Mouse (Mus musculus): ENCODE measurements around the gene Zfp503.

The Zfp503 gene

DNA sequence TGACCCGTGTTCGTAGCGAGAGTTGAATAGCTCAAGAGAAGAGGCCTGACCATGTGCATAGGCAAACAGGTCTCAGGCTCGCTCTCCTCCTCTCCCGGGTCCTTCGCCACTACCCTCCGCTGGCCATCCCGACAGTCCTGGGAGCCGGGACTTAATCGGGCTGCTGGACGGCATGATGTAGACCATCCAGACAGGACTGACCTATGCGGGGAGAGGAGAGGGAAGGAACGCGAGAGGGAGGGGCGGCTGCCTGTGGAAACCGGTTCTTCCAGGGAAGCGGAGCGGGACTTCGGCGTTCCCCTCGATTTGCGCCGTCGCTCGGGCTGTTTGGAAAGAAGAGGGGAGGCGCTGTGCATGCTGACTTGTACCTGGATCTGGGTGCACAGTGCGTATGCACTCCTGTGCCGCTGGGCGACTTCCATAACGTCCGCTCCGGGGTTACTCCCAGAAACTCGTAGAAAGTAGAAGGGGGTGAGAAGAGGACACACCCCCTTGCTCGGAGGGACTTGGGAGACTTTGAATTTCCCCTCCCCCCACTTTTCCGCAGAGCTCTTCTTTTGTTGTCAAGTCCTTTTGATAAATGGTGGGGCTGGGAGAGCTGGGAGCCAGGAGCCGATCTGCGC lies at the start of gene Zfp503:
TSS of gene Zfp503 (minus strand) at position 311 of the 623 bp plus-strand sequence.
- DNase-seq (ENCODE audit: low read depth, low spot score) = peak; percentile 76

DNA sequence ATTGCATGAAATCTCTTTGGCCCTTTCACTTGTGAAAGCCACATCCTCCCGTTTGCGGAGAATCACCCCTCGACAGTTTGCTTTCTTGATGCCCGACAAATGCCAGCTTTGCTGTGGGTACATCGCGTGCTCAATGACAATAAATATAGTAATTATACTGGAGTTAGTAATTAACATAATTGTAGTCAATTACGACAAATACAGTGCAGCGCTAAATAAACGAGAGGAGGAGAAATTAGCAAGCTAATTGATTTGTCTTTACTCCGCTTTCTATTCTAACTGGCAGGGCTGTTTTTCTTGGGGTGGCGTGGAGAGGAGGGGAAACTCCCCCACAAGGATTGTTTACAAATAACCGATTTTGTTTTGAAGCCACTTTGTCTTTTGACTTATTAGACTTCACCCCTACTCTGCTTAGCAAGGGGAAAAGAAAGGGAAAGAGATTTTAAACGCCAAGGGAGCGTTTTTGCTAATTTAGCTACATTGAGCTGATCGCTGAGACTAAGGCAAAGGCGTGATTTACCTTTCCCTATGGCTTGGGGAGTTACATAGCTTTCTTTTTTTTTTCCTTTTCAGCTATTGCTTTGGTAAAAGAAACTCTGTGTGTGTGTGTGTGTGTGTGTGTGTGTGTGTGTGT lies 48.2 kb upstream of the Zfp503 start:
- no peak for DNase-seq (ENCODE audit: low read depth, low spot score)

DNA sequence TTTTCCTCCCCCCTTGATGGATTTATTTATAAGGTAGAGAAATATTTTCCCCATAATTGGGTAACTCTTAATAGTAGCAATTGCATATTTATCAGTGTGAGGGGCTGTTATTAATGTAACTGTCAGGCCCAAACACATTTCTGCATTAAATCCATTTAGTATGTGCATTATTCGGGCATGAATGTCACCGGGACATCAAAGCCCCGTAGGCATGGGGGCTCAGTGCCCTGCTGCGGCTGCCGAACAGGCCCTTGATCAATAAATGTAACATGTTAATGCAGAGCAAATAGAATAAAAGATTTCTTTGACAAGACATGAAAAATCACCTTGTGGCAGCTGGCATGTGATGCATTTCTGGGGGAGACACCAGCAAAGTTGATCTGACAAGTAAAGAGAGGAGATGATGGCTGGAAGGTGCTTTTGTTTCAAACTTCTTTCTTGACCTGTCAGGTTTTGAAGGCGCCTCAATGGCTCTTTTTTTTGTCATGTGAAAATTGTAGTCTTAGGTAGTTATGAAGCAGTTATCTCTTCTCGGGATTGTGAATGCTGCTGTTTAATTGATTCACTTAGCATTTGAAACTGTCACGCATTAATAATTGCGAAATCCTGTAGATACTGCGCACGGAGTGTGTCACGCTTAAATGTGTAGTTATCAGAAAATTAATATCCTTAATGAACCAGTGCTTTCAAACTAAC lies 47.5 kb upstream of the Zfp503 start:
- no peak for DNase-seq (ENCODE audit: low read depth, low spot score)

DNA sequence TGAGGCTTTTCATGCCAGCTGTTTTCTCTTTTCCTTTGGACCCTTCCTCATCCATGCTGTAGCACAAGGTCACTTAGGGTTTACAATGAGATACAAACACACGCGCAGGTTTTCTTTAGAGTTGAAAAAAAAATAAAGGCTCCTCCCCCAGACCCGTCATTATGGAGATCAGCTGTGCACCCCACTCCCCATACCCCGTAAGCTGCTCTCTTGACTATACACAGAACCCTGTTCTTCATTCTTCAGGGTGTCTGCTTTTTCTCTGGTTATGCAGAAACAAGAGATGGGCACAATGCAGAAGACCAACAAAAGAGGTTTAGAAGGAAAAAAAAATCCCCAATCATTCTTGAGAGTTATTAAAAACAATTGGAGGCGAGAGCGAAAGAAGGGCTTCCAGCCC lies 46.9 kb upstream of the Zfp503 start:
- DNase-seq (ENCODE audit: low read depth, low spot score) = no peak

DNA sequence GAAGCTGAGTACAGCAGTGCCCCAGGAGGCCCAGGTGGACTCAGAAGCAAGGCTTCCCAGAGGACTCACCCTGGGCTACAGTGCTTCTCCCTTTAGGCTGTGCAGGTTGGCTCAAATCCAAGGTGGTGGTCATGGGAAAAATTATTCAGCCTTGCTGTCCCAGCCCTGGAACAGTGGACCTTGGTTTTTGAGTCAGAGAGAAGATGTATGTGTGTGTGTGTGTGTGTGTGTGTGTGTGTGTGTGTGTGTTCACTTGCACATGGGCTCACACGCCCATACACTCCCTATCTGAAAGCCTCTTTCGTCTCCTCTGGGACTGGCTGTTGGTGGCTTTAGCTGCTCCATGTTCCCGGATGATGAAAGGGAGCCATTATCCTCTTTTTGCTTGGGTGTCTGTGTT lies 46.5 kb upstream of the Zfp503 start:
- no peak for DNase-seq (ENCODE audit: low read depth, low spot score)

DNA sequence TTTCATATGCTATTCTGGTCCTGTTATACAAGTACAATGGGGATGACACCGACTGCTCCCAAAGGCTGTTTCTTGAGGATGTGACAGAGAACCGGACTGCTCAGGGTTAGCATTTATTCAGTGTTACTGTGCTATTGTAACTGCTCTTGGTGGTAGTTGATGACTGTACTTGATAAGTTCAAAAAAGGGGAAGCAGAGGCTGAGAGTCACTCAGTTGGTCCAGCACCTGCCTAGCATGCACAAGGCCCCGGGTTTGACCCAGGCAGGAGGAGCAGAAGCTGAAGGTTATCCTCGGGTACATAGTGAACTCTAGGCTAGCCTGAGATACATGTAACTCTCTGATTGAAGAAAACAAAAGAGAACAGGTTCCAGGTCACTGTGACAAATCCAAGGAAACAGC lies 34.1 kb upstream of the Zfp503 start:
- DNase-seq (ENCODE audit: low read depth, low spot score) = no peak

DNA sequence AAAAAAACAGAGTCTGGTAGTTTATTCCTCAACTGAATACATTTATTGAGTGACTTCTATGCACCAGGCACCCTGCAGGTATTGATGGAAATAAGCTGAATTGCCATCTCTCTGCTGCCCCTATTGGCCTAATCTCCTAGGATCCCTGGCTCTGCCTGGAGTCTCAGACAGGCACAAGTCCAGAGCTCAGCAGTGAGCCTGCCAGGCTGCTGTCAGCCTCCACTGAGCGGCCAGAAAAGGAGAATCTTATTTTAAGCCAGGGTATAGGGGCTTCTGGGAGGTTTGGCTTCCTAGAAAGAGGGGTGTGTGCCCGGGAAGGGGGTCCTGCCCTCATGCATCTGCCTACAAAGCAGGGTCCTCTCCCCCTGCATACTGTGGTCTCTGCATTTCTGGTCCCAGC lies 31.5 kb upstream of the Zfp503 start:
- DNase-seq (ENCODE audit: low read depth, low spot score) = peak; percentile 24

DNA sequence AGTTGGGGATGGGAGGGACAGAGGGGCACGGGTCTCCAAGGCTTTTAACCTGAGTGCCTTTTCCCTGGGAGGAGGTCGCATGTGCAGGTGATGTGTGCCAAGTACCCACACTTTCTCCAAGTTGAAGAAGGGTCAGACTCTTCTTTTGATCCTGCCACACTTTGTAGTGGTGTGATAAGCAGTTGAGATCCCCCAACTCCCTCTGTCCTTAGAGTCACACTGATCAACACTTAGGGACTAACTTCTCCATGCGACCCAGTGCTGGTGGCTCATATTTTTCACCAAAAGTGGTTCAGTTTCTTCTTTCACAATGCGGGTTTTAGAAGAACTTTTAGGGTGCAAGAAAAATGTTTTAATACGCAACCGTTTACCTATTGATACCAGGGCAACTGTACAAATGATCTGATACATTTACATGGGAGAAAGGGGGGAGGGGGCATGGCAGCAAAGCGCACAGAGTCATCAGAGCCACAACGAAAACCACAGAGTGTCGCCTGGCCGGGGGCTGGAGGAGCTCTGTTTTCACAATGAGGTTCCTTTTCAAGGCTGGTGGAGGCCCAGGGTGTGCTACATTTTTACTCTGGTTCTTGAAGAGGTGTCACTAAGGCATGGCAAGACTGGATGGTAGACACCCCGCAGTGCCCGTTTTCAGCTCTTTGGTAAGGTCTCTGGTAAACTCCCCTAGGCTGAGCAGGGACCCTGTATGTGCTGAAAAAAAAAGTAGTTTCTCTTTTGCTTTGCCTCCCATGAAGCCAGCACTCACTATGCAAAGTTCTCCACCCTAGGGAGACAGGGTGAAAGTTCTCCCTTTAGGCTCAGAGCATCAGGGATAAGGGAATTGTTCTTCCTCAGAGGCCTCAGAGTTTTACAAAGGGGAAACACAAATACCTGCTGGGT lies 30.8 kb upstream of the Zfp503 start:
- DNase-seq (ENCODE audit: low read depth, low spot score) = no peak

DNA sequence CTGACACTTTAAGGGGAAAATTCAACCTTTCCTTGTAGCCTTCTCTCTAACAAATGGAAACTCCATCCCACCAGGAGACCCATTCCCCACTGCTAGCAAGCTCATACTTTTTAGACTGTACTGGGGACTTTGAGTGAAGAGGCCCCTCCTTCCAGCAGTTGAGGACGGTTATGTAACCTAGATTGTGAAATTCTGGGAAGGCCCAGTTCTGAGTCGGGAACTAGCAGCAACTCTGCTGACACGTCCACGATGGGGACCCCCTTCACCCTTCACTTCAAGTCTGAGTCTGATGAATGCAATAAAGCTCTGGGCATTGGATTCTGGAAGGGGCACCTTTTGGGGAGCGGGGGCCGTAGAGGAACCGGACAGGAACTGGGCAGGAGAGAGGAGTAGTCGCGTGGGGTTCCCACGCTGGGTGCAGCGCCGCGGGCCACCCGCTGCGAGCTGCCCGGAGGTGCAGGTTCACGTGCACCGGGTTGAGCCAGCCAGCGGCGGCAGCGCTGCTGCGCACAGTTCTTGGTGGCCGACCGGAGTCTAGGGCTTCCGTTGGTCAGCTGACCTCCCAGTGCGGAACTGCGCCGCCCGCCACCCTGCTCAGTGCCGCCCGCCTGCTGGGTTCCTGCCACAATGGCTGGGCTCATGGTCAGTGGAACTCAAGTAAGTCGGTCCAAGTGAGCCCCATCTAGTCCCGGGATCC lies 30.0 kb upstream of the Zfp503 start, which contains the start of gene Lrmda:
TSS of gene Lrmda (plus strand) at position 461 of the 697 bp plus-strand sequence.
- peak; percentile 51 for DNase-seq (ENCODE audit: low read depth, low spot score)

DNA sequence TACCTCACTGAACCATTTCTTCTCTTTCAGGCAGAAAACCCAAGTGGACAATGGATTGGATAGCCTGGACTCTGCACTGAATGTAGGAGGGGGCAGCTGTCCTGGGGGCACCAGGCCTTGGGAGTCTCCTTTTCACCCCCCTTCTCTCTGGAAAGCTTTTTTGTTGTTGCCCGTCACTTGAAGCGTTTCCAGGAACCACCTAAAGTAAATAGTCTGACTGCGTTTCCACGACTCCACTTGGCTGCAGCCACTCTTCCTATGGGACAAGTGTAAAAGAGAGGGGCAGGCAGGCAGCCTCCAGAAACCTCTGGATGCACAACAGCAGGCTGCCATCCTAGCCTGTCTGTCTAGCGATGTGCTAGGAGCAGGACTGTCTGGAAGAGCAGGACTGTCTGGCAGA lies 27.6 kb upstream of the Zfp503 start:
- no peak for DNase-seq (ENCODE audit: low read depth, low spot score)

DNA sequence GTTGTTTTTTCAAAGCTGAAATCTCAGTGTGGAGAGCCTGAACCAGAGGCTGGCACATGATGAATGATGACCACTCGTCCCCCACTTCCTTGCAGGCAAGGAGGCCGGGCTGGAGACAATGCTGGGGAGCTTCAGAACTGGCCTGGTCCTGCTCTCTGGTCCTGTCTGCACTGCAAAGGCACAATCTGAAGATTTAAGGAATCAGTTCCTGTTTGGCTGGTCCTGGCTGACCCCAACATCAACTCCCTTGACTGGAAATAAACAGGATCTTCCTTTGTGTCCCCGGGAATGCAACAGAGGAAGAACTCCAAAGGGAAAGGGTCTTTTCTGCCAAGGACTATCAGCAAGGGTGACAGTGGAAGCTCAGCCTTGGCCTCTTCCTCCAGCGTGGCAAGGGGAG lies 25.4 kb upstream of the Zfp503 start:
- DNase-seq (ENCODE audit: low read depth, low spot score) = no peak

DNA sequence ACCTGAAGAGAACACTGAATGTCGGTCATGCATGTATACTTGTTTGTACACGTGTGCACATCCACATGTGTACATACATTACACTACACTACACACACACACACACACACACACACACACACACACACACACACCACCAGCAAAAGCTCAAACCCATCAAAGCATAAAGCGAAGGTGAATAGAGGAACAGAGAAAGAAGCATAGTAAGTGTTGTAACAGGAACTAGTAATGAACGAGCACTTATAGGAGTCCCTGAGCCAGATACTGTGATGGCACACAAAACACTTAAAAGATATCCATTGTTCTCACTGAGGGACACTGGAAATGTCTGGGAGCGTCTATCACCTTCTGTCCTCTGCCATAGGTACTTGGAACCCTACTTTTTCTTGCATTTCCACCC lies 24.9 kb upstream of the Zfp503 start:
- DNase-seq (ENCODE audit: low read depth, low spot score) = no peak

DNA sequence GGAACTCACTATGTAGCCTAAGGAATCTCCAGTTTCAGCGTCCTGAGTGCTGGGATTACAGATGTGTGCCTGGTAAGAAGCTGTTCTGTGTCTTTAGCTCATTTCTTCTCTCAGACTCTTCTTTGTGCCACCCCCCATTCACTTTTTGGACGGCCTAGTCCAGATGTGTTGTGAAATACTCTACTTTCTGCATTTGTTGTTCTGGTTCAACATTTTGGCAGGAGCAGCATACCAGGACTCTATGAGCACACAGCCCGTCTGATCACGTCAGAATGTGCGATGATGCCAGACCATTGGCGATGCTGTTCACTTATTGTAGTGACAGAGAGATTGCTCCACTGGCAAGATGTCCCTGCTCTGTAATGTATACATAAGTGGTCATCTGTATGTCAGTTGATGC lies 17.6 kb upstream of the Zfp503 start:
- DNase-seq (ENCODE audit: low read depth, low spot score) = no peak

DNA sequence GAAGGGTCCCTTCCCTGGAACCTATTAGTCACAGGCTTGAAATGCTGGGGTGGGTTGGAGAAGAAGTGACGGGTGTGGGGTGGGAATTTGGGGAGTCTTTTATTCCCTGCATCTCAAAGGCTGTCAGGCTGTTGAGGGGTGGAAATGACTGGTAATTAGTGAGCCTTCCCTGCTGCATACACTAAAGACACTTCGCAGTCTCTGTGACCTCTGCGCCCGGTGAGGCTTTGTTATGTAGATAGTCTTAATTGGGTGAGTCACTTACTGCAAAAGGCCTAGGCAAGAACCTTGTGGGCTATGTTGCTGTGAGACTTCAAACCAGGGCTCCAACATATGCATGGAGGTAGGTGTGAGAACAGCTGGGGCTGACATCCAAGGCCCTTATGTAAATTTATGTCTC lies 15.5 kb upstream of the Zfp503 start:
- DNase-seq (ENCODE audit: low read depth, low spot score) = peak; percentile 79

DNA sequence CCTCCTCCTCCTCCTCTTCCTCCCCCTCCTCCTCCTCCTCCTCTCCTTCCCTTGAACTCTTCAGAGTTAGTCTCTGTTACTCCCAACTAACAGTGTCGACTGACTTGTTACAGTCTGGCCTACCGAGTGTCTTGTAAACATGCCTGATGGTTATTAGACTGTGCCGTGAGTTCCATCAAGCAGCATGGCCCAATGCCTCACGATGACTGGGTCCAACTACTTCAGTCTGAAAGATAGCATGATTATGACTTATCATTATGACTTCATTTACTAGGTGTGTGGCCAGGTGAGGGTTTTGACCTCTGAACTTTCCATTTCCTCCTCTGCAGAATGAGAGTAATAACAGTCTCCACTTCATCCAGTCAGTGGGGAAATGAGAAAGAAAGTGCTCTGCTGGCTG lies 14.2 kb upstream of the Zfp503 start:
- DNase-seq (ENCODE audit: low read depth, low spot score) = no peak

DNA sequence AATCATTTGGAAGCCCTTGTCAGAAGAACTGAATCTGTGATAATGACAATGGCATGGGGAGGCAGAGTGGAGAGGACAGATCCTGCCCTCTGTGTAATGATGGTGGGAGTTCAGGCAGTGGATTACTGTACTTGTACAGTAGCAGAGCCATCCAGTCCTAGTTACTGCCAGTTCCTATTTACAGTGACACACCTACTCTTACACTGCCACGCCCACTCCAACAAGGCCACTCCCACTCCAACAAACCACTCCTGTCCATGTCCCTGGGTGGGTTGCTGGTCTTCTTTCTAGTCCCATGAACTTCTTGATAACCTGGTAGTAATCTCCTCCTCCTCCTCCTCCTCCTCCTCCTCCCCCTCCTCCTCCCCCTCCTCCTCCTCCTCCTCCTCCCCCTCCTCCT lies 13.8 kb upstream of the Zfp503 start:
- no peak for DNase-seq (ENCODE audit: low read depth, low spot score)

DNA sequence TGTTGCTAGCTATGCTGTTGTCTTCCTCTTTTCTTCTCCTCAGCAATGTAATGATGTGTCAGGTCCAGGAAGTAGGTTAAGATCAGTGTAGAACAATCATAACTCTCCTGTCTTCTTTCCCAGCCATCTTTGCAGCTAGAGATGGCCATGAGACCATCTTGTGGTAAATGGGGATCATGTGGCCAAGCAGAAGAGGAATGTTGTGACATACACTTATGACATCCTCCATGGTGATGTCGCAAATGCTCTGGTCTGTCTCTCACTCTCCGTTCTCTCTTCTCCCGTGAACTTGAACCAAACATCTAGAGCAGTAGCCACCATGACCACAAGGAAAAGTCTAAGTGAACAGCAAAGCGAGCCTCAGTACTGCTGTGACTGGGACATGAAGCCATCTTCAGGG lies 10.2 kb upstream of the Zfp503 start:
- DNase-seq (ENCODE audit: low read depth, low spot score) = no peak

DNA sequence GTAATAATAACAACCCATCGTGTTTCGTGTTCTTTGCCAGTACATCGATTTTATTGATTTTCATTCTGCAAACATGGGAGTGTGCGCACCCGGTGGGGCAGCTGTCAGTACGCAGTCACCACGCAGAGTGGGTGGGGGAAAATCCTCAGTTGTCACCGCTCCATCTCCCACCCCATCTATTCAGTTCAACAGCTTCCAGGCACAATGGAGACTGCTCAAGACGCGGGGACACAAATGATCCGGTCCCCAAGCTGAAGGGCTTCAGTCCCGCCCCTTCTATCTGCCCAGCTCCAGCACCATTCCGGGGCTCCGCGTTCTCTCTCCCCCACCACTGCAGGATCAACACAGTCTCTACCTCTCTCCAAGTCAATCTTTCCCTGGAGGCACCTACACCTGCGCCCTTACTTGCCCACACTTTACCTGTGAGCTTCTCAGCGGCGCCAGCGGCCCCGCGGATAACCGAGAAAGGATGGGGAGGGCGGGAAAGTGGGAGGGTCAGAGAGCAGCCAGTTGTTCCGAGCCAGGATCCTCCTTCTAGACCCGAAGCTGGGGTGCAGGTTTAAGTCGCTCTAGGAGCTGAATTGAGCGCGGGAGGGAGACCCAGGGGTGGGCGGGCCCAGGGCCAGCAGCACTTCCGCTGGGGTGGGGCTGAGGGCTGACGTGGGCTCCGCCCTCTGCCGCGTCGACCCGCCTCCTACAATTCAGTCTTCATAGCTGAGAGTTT lies 5.8 kb upstream of the Zfp503 start:
- DNase-seq (ENCODE audit: low read depth, low spot score) = peak; percentile 81

DNA sequence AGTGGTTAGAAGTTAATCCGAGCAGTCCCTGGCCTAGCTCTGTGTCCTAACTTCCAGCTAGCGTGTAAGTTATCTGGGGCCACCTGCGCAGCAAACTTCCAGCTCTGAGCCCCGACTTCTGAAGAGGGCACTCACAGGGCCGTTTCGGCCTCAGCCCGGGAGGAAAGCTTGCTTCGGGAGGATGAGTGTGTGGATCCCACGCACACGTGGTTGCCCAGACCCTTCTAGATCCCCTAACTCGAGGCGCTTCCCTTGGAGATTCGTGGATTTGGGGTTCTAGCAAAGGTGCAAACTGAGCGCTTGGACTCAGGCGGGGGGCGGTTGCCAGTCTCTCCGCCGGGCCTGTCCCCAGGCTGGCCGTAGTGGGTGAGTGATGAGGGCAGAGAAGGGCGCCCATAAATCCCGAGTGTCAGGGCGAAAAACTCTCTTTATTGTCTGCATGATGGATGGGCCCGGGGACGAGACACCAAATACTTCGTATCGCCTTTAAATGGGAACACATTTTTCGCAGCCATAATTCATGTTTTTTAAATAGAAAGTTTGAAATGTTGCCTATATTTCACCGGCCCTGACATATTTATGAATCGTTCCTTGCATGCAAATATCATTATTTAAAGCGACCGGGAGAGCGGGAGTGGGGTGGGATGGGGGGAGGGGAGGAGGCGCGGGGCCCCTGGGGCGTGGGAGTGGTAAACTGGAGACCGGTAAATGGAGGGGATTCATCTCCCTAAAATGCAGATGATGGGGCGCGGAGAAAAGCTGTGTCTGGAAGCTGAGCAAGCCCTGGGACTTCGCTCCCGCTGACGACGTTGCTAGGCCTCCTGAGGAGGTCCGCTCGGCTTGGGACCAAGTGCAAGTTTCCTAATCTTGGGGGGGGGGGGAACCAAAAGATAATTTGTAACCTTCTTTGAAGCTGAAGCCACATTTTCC lies 4.9 kb upstream of the Zfp503 start:
- DNase-seq (ENCODE audit: low read depth, low spot score) = no peak
